1 mouse cellular context compared by ENCODE assay signal in the genomic region with DNA sequence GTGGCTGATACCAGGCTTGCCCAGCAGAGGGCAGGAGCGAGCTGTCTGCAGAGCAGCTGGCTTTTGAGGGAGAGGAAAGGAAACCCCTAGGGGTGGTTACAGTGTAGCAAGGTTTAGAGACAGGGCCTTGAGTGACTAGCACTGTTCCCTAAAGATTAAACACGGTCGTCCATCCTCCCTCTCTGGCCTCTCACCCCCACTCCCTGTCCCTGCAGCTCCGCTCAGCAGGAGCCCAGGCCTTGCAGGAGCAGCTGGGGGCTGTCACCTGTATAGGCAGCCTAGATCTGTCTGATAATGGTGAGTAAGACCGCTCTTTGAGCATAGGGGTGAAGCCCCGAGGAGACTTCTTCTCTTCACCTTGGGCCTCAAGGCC.
TF ChIP-seq lines count a peak whose summit lies in the region.

No protein-coding gene starts in this region.

TF ChIP-seq in CH12.LX, 34 proteins besides CTCF, POLR2A, EP300 and RAD21:
- TF ChIP-seq ZC3H11A (IDR thresholded peaks at IDR 0.05; ENCODE audit: low read depth, low read length) (peak; percentile 68), POLR2AphosphoS2 (IDR thresholded peaks at IDR 0.05; ENCODE audit: low read depth, low read length) (no peak), SMC3 (IDR thresholded peaks at IDR 0.05; ENCODE audit: low read depth, low read length) (peak; percentile 98), SIN3A (IDR thresholded peaks at IDR 0.05; ENCODE audit: low read length) (0 out of 2 replicates have a peak, but pooled peaks have one; percentile 32), IRF4 (IDR thresholded peaks at IDR 0.05; ENCODE audit: low read depth, low read length) (peak; percentile 38; the same call in 1 of the 2 replicates), MEF2A (IDR thresholded peaks at IDR 0.05; ENCODE audit: borderline replicate concordance, low read depth, low read length) (0 out of 2 replicates have a peak, but pooled peaks have one; percentile 10), MAZ (IDR thresholded peaks at IDR 0.05; ENCODE audit: low read depth, low read length) (no peak), UBTF (IDR thresholded peaks at IDR 0.05; ENCODE audit: low read depth, low read length) (0 out of 2 replicates have a peak, but pooled peaks have one; percentile 40)
